Mouse (Mus musculus) kidney, postnatal 0 days (tissue): ENCODE measurements around the gene Ptch2. TPM values are rescaled to one million over a fixed set of nuclear protein-coding genes. Genes with fewer than 3 reads are reported as not detected.
A peak's percentile ranks its signal among the peaks of the same experiment; 100 is the strongest.

Experiments used
- ATAC-seq: fragments of 200-750 bp; cut with Nextera tagmentation; replicated peaks from 2 replicates; pipeline ENCODE4 v1.8.0; 2017; ENCODE audit warnings: low read depth, moderate number of reproducible peaks, moderate TSS enrichment, moderate library complexity; ENCODE audit not compliant: low FRiP score
- DNase-seq: peaks from one replicate; pipeline ENCODE4 v3.0.0-alpha.2; 2016; ENCODE audit warnings: low spot score
- H3K27ac ChIP-seq: fragments of 300-500 bp; sonication (generic); 2 replicates; pipeline ENCODE4 v1.5.1; 2014; ENCODE audit warnings: mild to moderate bottlenecking
- H3K27me3 ChIP-seq: fragments of 300-500 bp; sonication (generic); 2 replicates; pipeline ENCODE4 v1.6.1; 2014; ENCODE audit warnings: low read length, mixed read lengths; ENCODE audit not compliant: insufficient read depth
- H3K36me3 ChIP-seq: fragments of 300-500 bp; sonication (generic); 2 replicates; pipeline ENCODE4 v1.6.1; 2014; ENCODE audit warnings: low read length, mixed read lengths; ENCODE audit not compliant: insufficient read depth
- H3K4me1 ChIP-seq: fragments of 300-500 bp; sonication (generic); replicated peaks from 2 replicates; pipeline ENCODE4 v1.6.1; 2014; ENCODE audit warnings: antibody characterized with exemption, low read length, mixed read lengths; ENCODE audit not compliant: insufficient read depth
- H3K4me2 ChIP-seq: fragments of 300-500 bp; sonication (generic); 2 replicates; pipeline ENCODE4 v1.6.1; 2014; ENCODE audit warnings: mild to moderate bottlenecking, low read length, moderate library complexity, mixed read lengths
- H3K4me3 ChIP-seq: fragments of 300-500 bp; sonication (generic); replicated peaks from 2 replicates; pipeline ENCODE4 v1.5.1; 2014; ENCODE audit warnings: low read depth, low read length
- H3K9ac ChIP-seq: fragments of 300-500 bp; sonication (generic); 2 replicates; pipeline ENCODE4 v1.6.1; 2014; ENCODE audit warnings: low read depth, low read length
- H3K9me3 ChIP-seq: fragments of 300-500 bp; sonication (generic); replicated peaks from 2 replicates; pipeline ENCODE4 v1.6.1; 2016; ENCODE audit warnings: low read length, inconsistent platforms, mixed read lengths
- CTCF ChIP-seq: IDR thresholded peaks from 2 replicates; pipeline ENCODE4 v1.5.1; 2016; ENCODE audit warnings: antibody characterized with exemption, low read depth, mild to moderate bottlenecking, moderate library complexity
- WGBS: fragments of 180-500 bp; shearing (Covaris S2); extraction: QIAGEN DNeasy Blood & Tissue Kit; methylation state at CpG from one replicate; pipeline ENCODE4 v1.1.7; 2014; 5-methylcytosine and 5-hydroxymethylcytosine counted together
- polyA plus RNA-seq: library from polyadenylated mRNA; unstranded; fragments of >200 nt; fragmentation: Nextera tagmentation; extraction: Ambion mirVana; gene quantifications from 2 replicates; pipeline ENCODE4 v1.2.1, GENCODE M21; 2015

Ptch2 gene
- 4.0 TPM in 2 replicates for polyA plus RNA-seq

DNA sequence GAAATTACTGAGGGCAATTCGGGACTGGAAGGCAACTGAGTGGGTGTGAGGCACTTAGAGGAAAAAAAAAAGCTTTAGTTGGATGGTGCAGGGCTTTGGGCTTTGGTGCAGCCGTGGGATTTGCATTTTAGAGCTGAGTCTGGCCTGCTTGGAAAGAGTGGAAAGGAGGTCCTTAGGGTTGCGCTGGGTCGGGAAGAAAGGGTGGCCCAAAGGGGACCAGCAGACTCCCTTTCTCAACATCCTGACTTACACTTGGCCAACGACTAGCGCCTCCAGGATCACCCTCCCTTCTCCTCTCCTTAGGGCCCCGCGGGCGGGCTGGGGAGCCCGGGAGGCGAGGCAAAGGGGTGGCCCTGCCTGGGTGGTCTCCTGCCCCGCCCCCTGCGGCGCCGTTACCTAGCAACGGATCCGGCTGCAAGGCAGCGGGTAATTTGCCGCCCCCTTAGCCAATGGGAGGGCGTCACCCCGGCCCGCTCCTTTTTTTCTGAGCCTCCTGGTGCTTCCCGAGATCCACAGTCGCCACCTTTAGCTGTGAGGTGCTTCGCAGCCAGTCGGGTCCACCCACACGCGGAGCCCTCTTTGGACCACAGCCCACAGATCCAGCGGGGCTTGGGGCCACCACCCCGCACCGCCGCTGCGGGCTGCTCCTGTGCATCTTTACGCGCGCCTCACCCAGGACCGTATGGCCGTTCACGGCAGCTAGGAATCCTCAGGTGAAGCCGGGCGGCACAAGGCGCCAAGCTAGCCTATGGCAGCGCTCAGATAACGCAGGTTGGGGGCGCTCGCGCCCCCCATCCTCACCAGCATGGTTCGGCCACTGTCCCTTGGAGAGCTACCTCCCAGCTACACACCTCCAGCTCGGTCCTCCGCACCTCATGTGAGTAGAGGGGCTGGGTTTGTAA, at the start of gene Ptch2:
Ptch2 (plus strand) TSS at position 525 of the 902 bp plus-strand sequence.
- H3K27ac ChIP-seq, result peak within 1 kb of the TSS; percentile 75
- no peak for TF ChIP-seq CTCF
- WGBS, result under 1% methylated on average over 49 of the region's 50 CpGs
- peak; percentile 86 for ATAC-seq
- no peaks in the 10 kb centered on the region for H3K36me3 ChIP-seq
- DNase-seq, result peak; percentile 89
- peak within 1 kb of the TSS; percentile 67 for H3K4me3 ChIP-seq
- H3K9ac ChIP-seq, result peak within 1 kb of the TSS; percentile 66
- H3K4me2 ChIP-seq, result peak within 1 kb of the TSS; percentile 92
- H3K27me3 ChIP-seq, result no peaks in the 10 kb centered on the region
- no peaks in the 10 kb centered on the region for H3K9me3 ChIP-seq
- H3K4me1 ChIP-seq, result no peaks in the 10 kb centered on the region

GRCm38 (mm10) chr4:117048836-117049235, 47.0 kb upstream of the Ptch2 start:
- H3K27me3 ChIP-seq, result no peaks in the 10 kb centered on the region
- H3K4me3 ChIP-seq, result no peak overlapping the region
- ATAC-seq (no peak), DNase-seq (no peak)
- TF ChIP-seq CTCF, result no peak
- no peaks in the 10 kb centered on the region for H3K9me3 ChIP-seq
- no peak overlapping the region for H3K9ac ChIP-seq
- no peak overlapping the region for H3K4me2 ChIP-seq
- no peak overlapping the region for H3K27ac ChIP-seq
- no peaks in the 10 kb centered on the region for H3K4me1 ChIP-seq
- WGBS, result 69% methylated on average over 3 of the region's 3 CpGs
- H3K36me3 ChIP-seq, result no peaks in the 10 kb centered on the region

DNA sequence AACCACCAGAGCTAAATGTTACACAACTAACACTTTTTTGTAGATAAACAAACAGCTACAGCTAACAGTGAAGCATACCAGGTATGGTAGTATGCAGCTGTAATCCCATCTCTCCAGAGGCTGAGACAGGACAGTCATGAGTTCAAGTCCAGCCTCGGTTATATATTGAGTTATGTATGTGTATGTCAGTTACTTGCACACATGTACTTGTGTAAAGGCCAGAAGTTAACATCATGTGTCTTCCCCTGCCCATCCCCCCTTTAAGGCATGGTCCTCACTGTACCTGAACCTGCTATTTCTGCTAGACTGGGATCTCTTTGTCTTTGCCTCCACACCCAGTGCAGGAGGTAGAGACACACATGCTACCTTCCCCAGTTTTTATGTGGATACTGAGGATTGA, 46.4 kb upstream of the Ptch2 start:
- ATAC-seq (no peak), DNase-seq (no peak)
- Histone ChIP-seq H3K9me3 (no peaks in the 10 kb centered on the region), H3K4me2 (no peak overlapping the region), H3K4me3 (no peak overlapping the region), H3K9ac (no peak overlapping the region), H3K4me1 (no peaks in the 10 kb centered on the region), H3K27me3 (no peaks in the 10 kb centered on the region), H3K27ac (no peak overlapping the region), H3K36me3 (no peaks in the 10 kb centered on the region)
- WGBS, result 92% methylated on average over 1 of the region's 1 CpGs
- no peak for TF ChIP-seq CTCF

- 81% methylated on average over 4 of the region's 4 CpGs for WGBS
- Histone ChIP-seq H3K4me2 (no peak overlapping the region), H3K9me3 (no peaks in the 10 kb centered on the region), H3K27me3 (no peaks in the 10 kb centered on the region), H3K4me1 (no peaks in the 10 kb centered on the region), H3K9ac (no peak overlapping the region), H3K27ac (no peak overlapping the region), H3K4me3 (no peak overlapping the region), H3K36me3 (peaks cover 3% of the 10 kb centered on the region; the same call in 1 of the 2 replicates)
- no peak for ATAC-seq
- no peak for DNase-seq
- no peak for TF ChIP-seq CTCF
Observed at GRCm38 (mm10) chr4:117052626-117053025, 43.2 kb upstream of the Ptch2 start.

GRCm38 (mm10) chr4:117053956-117054355, 41.9 kb upstream of the Ptch2 start:
- Histone ChIP-seq H3K27ac (no peak overlapping the region), H3K9ac (no peak overlapping the region), H3K9me3 (no peaks in the 10 kb centered on the region), H3K4me1 (no peaks in the 10 kb centered on the region), H3K4me2 (no peak overlapping the region), H3K36me3 (peaks cover 3% of the 10 kb centered on the region; the same call in 1 of the 2 replicates), H3K27me3 (no peaks in the 10 kb centered on the region), H3K4me3 (no peak overlapping the region)
- no peak for TF ChIP-seq CTCF
- WGBS, result 94% methylated on average over 4 of the region's 4 CpGs
- ATAC-seq (no peak), DNase-seq (no peak)

- Histone ChIP-seq H3K27me3 (no peaks in the 10 kb centered on the region), H3K4me2 (no peak overlapping the region), H3K27ac (no peak overlapping the region), H3K9me3 (no peaks in the 10 kb centered on the region), H3K4me1 (no peaks in the 10 kb centered on the region), H3K4me3 (no peak overlapping the region), H3K9ac (no peak overlapping the region), H3K36me3 (peaks cover 3% of the 10 kb centered on the region; the same call in 1 of the 2 replicates)
- no peak for DNase-seq
- no peak for TF ChIP-seq CTCF
- ATAC-seq, result no peak
Observed at GRCm38 (mm10) chr4:117056102-117056501, 39.8 kb upstream of the Ptch2 start.
